Mouse (Mus musculus): ENCODE data around the gene Il27ra. TPM values are rescaled to one million over a fixed set of nuclear protein-coding genes. Genes with fewer than 3 reads are reported as not detected.

Il27ra gene
- polyA plus RNA-seq, 1 experiment from 2014 or later, result 1.2 TPM

GRCm38 (mm10) chr8:84076412-84076811, 34.0 kb upstream of the Il27ra start:
- Histone ChIP-seq H3K4me3 (ENCODE audit: low read length) (no peak overlapping the region), H3K9ac (ENCODE audit: low read depth, low read length) (no peak overlapping the region), H3K27me3 (replicated peaks; ENCODE audit: control insufficient read depth, insufficient read depth, low read length) (no peaks in the 10 kb centered on the region), H3K36me3 (ENCODE audit: control insufficient read depth, insufficient read depth, low read length) (peaks cover 13% of the 10 kb centered on the region), H3K9me3 (ENCODE audit: control insufficient read depth, low read length) (no peaks in the 10 kb centered on the region), H3K4me2 (ENCODE audit: low read depth, low read length) (no peak overlapping the region), H3K27ac (ENCODE audit: low read length) (no peak overlapping the region), H3K4me1 (ENCODE audit: control insufficient read depth, insufficient read depth, low read length) (peaks cover 19% of the 10 kb centered on the region)
- ATAC-seq, result no peak
- 72% methylated on average over 1 of the region's 1 CpGs for whole genome bisulfite sequencing

- ATAC-seq, result no peak
- 48% methylated on average over 10 of the region's 10 CpGs for WGBS
- Histone ChIP-seq H3K36me3 (ENCODE audit: control insufficient read depth, insufficient read depth, low read length) (peaks cover 9% of the 10 kb centered on the region), H3K27me3 (replicated peaks; ENCODE audit: control insufficient read depth, insufficient read depth, low read length) (no peaks in the 10 kb centered on the region), H3K4me1 (ENCODE audit: control insufficient read depth, insufficient read depth, low read length) (peaks cover 35% of the 10 kb centered on the region), H3K4me2 (ENCODE audit: low read depth, low read length) (no peak overlapping the region), H3K27ac (ENCODE audit: low read length) (no peak overlapping the region), H3K9ac (ENCODE audit: low read depth, low read length) (no peak overlapping the region), H3K9me3 (ENCODE audit: control insufficient read depth, low read length) (no peaks in the 10 kb centered on the region), H3K4me3 (ENCODE audit: low read length) (no peak overlapping the region)
Measured at GRCm38 (mm10) chr8:84073230-84073976, 31.0 kb upstream of the Il27ra start.

GRCm38 (mm10) chr8:84072321-84072720, 29.9 kb upstream of the Il27ra start:
- H3K27me3 ChIP-seq (replicated peaks; ENCODE audit: control insufficient read depth, insufficient read depth, low read length), result no peaks in the 10 kb centered on the region
- no peak overlapping the region for H3K27ac ChIP-seq (ENCODE audit: low read length)
- H3K4me1 ChIP-seq (ENCODE audit: control insufficient read depth, insufficient read depth, low read length), result peaks cover 42% of the 10 kb centered on the region

GRCm38 (mm10) chr8:84071921-84072320, 29.5 kb upstream of the Il27ra start:
- Histone ChIP-seq H3K9me3 (ENCODE audit: control insufficient read depth, low read length) (no peaks in the 10 kb centered on the region), H3K4me2 (ENCODE audit: low read depth, low read length) (no peak overlapping the region), H3K27ac (ENCODE audit: low read length) (no peak overlapping the region), H3K9ac (ENCODE audit: low read depth, low read length) (peak overlapping the region; percentile 14; the same call in 1 of the 2 replicates), H3K27me3 (replicated peaks; ENCODE audit: control insufficient read depth, insufficient read depth, low read length) (no peaks in the 10 kb centered on the region), H3K4me1 (ENCODE audit: control insufficient read depth, insufficient read depth, low read length) (peaks cover 42% of the 10 kb centered on the region), H3K36me3 (ENCODE audit: control insufficient read depth, insufficient read depth, low read length) (peaks cover 9% of the 10 kb centered on the region), H3K4me3 (ENCODE audit: low read length) (no peak overlapping the region)
- no peak for ATAC-seq
- 71% methylated on average over 3 of the region's 3 CpGs for WGBS

More at GRCm38 (mm10) chr8:84072321-84072720, 29.9 kb upstream of the Il27ra start:
- Histone ChIP-seq H3K9me3 (ENCODE audit: control insufficient read depth, low read length) (no peaks in the 10 kb centered on the region), H3K4me3 (ENCODE audit: low read length) (no peak overlapping the region), H3K4me2 (ENCODE audit: low read depth, low read length) (no peak overlapping the region), H3K36me3 (ENCODE audit: control insufficient read depth, insufficient read depth, low read length) (peaks cover 9% of the 10 kb centered on the region), H3K9ac (ENCODE audit: low read depth, low read length) (no peak overlapping the region)
- WGBS, result 89% methylated on average over 10 of the region's 10 CpGs
- ATAC-seq, result no peak

GRCm38 (mm10) chr8:84070667-84071066, 28.3 kb upstream of the Il27ra start:
- Histone ChIP-seq H3K4me1 (ENCODE audit: control insufficient read depth, insufficient read depth, low read length) (peaks cover 42% of the 10 kb centered on the region), H3K4me3 (ENCODE audit: low read length) (no peak overlapping the region), H3K9ac (ENCODE audit: low read depth, low read length) (no peak overlapping the region), H3K4me2 (ENCODE audit: low read depth, low read length) (no peak overlapping the region), H3K27ac (ENCODE audit: low read length) (no peak overlapping the region), H3K36me3 (ENCODE audit: control insufficient read depth, insufficient read depth, low read length) (peaks cover 5% of the 10 kb centered on the region; the same call in 1 of the 2 replicates), H3K27me3 (replicated peaks; ENCODE audit: control insufficient read depth, insufficient read depth, low read length) (no peaks in the 10 kb centered on the region), H3K9me3 (ENCODE audit: control insufficient read depth, low read length) (no peaks in the 10 kb centered on the region)
- ATAC-seq, result no peak
- WGBS, result 77% methylated on average over 2 of the region's 2 CpGs

- Histone ChIP-seq H3K4me2 (ENCODE audit: low read depth, low read length) (no peak overlapping the region), H3K27ac (ENCODE audit: low read length) (no peak overlapping the region), H3K27me3 (replicated peaks; ENCODE audit: control insufficient read depth, insufficient read depth, low read length) (no peaks in the 10 kb centered on the region), H3K9ac (ENCODE audit: low read depth, low read length) (no peak overlapping the region), H3K36me3 (ENCODE audit: control insufficient read depth, insufficient read depth, low read length) (peaks cover 5% of the 10 kb centered on the region; the same call in 1 of the 2 replicates), H3K4me1 (ENCODE audit: control insufficient read depth, insufficient read depth, low read length) (peaks cover 42% of the 10 kb centered on the region), H3K4me3 (ENCODE audit: low read length) (no peak overlapping the region), H3K9me3 (ENCODE audit: control insufficient read depth, low read length) (no peaks in the 10 kb centered on the region)
- ATAC-seq, result no peak
- 79% methylated on average over 5 of the region's 5 CpGs for WGBS
Measured at GRCm38 (mm10) chr8:84070241-84070640, 27.9 kb upstream of the Il27ra start.

- no peaks in the 10 kb centered on the region for H3K9me3 ChIP-seq (ENCODE audit: control insufficient read depth, low read length)
- no peak overlapping the region for H3K4me2 ChIP-seq (ENCODE audit: low read depth, low read length)
- no peaks in the 10 kb centered on the region for H3K27me3 ChIP-seq (replicated peaks; ENCODE audit: control insufficient read depth, insufficient read depth, low read length)
- ATAC-seq, result no peak
- H3K36me3 ChIP-seq (ENCODE audit: control insufficient read depth, insufficient read depth, low read length), result peaks cover under 1% of the 10 kb centered on the region; the same call in 1 of the 2 replicates
- H3K9ac ChIP-seq (ENCODE audit: low read depth, low read length), result 0 out of 2 replicates have a peak overlapping the region, but pooled peaks have one; percentile 33
- no peak overlapping the region for H3K4me3 ChIP-seq (ENCODE audit: low read length)
- peaks cover 42% of the 10 kb centered on the region for H3K4me1 ChIP-seq (ENCODE audit: control insufficient read depth, insufficient read depth, low read length)
- WGBS, result 64% methylated on average over 2 of the region's 2 CpGs
- no peak overlapping the region; the same call in 1 of the 2 replicates for H3K27ac ChIP-seq (ENCODE audit: low read length)
Measured at GRCm38 (mm10) chr8:84069750-84070149, 27.4 kb upstream of the Il27ra start.

GRCm38 (mm10) chr8:84069169-84069568, 26.8 kb upstream of the Il27ra start:
- peak overlapping the region; percentile 33; the same call in 1 of the 2 replicates for H3K9ac ChIP-seq (ENCODE audit: low read depth, low read length)
- H3K4me3 ChIP-seq (ENCODE audit: low read length), result 0 out of 2 replicates have a peak overlapping the region, but pooled peaks have one; percentile 11
- H3K9me3 ChIP-seq (ENCODE audit: control insufficient read depth, low read length), result no peaks in the 10 kb centered on the region
- H3K36me3 ChIP-seq (ENCODE audit: control insufficient read depth, insufficient read depth, low read length), result no peaks in the 10 kb centered on the region
- 0 out of 2 replicates have a peak overlapping the region, but pooled peaks have one; percentile 10 for H3K4me2 ChIP-seq (ENCODE audit: low read depth, low read length)
- no peaks in the 10 kb centered on the region for H3K27me3 ChIP-seq (replicated peaks; ENCODE audit: control insufficient read depth, insufficient read depth, low read length)
- WGBS, result 26% methylated on average over 1 of the region's 1 CpGs
- peaks cover 42% of the 10 kb centered on the region for H3K4me1 ChIP-seq (ENCODE audit: control insufficient read depth, insufficient read depth, low read length)
- no peak for ATAC-seq
- peak overlapping the region; percentile 54; the same call in 1 of the 2 replicates for H3K27ac ChIP-seq (ENCODE audit: low read length)

- 48% methylated on average over 12 of the region's 12 CpGs for WGBS
Measured at GRCm38 (mm10) chr8:84068316-84069035, 26.1 kb upstream of the Il27ra start.

More at GRCm38 (mm10) chr8:84068316-84069035, 26.1 kb upstream of the Il27ra start:
- Histone ChIP-seq H3K4me2 (ENCODE audit: low read depth, low read length) (no peak overlapping the region), H3K27me3 (replicated peaks; ENCODE audit: control insufficient read depth, insufficient read depth, low read length) (no peaks in the 10 kb centered on the region), H3K4me3 (ENCODE audit: low read length) (no peak overlapping the region), H3K9ac (ENCODE audit: low read depth, low read length) (peak overlapping the region; percentile 35; the same call in 1 of the 2 replicates), H3K27ac (ENCODE audit: low read length) (peak overlapping the region; percentile 54; the same call in 1 of the 2 replicates), H3K36me3 (ENCODE audit: control insufficient read depth, insufficient read depth, low read length) (no peaks in the 10 kb centered on the region), H3K4me1 (ENCODE audit: control insufficient read depth, insufficient read depth, low read length) (peaks cover 42% of the 10 kb centered on the region), H3K9me3 (ENCODE audit: control insufficient read depth, low read length) (no peaks in the 10 kb centered on the region)
- ATAC-seq, result no peak
